Mouse (Mus musculus) midbrain, embryonic 12.5 days (tissue): ENCODE results near the gene Sp3. TPM values are rescaled to one million over a fixed set of nuclear protein-coding genes. Genes with fewer than 3 reads are reported as not detected.
"Not testable (repeated sequence)": the region's sequence is repeated elsewhere in the genome, so short reads cannot be mapped to it uniquely, and the experiment has no call there.

ENCODE experiments used
- ATAC-seq: fragments of 200-750 bp; cut with Nextera tagmentation; 2 replicates; pipeline ENCODE4 v1.8.0; 2017; ENCODE audit warnings: low read depth, moderate TSS enrichment, moderate library complexity; ENCODE audit not compliant: low FRiP score
- H3K27ac ChIP-seq: fragments of 300-500 bp; sonication (generic); replicated peaks from 2 replicates; pipeline ENCODE4 v1.5.1; 2016; ENCODE audit warnings: mild to moderate bottlenecking
- H3K27me3 ChIP-seq: fragments of 300-500 bp; sonication (generic); 2 replicates; pipeline ENCODE4 v1.6.1; 2016; ENCODE audit warnings: mild to moderate bottlenecking
- H3K36me3 ChIP-seq: fragments of 300-500 bp; sonication (generic); 2 replicates; pipeline ENCODE4 v1.6.1; 2016
- H3K4me1 ChIP-seq: fragments of 300-500 bp; sonication (generic); 2 replicates; pipeline ENCODE4 v1.6.1; 2016
- H3K4me2 ChIP-seq: fragments of 300-500 bp; sonication (generic); replicated peaks from 2 replicates; pipeline ENCODE4 v1.6.1; 2016; ENCODE audit warnings: mild to moderate bottlenecking, moderate library complexity
- H3K4me3 ChIP-seq: fragments of 300-500 bp; sonication (generic); 2 replicates; pipeline ENCODE4 v1.5.1; 2016; ENCODE audit warnings: mild to moderate bottlenecking
- H3K9ac ChIP-seq: fragments of 300-500 bp; sonication (generic); replicated peaks from 2 replicates; pipeline ENCODE4 v1.6.1; 2016; ENCODE audit warnings: mild to moderate bottlenecking, moderate library complexity
- H3K9me3 ChIP-seq: fragments of 300-500 bp; sonication (generic); 2 replicates; pipeline ENCODE4 v1.6.1; 2016; ENCODE audit warnings: mild to moderate bottlenecking
- WGBS: fragments of 180-500 bp; shearing (Covaris S2); methylation state at CpG from one replicate; pipeline ENCODE4 v1.1.7; 2016; 5-methylcytosine and 5-hydroxymethylcytosine counted together
- microRNA-seq: library from miRNA; unstranded; fragments of <30 nt; microRNA quantifications from one replicate; pipeline ENCODE4, GENCODE M21; 2017
- polyA plus RNA-seq: library from polyadenylated mRNA; unstranded; fragments of >200 nt; fragmentation: Nextera tagmentation; extraction: Ambion mirVana; gene quantifications from 2 replicates; pipeline ENCODE4 v1.2.1, GENCODE M21; 2016

Gene Sp3
- polyA plus RNA-seq, 1 experiment from 2014 or later = 70.8 TPM

DNA sequence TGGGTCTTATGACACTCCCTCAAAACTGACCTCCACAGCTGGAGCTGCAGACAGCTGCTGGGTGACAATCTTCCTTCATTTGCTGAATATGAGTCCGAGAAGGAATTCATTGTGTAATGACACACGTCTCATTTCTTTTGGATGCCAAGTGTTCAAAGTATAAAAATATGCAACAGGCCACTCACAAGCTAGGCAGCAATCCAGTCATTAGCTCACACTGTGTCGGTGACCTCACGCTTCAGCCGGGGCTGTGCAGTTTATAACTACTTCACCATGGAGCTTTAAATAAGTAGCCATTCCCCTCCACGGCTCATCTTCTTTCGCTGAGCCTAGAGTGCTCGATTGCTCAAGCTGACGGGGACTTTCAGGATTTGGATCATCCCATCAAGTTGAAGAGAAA, 68.7 kb downstream of the Sp3 start:
- Histone ChIP-seq H3K9ac (no peak overlapping the region), H3K4me1 (0 out of 2 replicates have a peak, but pooled peaks cover 3% of the 10 kb centered on the region), H3K4me3 (no peak overlapping the region), H3K27ac (no peak overlapping the region), H3K27me3 (no peaks in the 10 kb centered on the region), H3K4me2 (no peak overlapping the region), H3K9me3 (no peaks in the 10 kb centered on the region), H3K36me3 (no peaks in the 10 kb centered on the region)
- no peak for ATAC-seq
- WGBS = 93% methylated on average over 9 of the region's 9 CpGs

DNA sequence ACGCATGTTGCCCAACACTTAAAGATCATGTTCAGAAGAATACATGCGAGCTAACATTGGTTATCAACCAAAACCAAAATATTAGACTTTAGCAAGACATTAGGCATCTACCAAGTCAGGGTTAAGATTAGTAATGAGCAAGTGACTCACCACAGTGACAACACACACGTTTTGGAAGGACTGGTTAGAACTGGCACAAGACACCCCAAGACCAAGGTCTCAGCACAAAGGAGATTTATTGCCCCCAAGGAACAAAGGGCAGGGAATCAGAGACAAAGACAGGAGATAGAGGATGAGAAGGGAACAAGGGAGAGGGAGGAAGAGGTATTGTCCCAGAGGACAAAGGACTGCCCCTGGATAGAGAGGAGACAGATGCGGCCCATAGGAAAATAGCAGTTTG, 71.2 kb downstream of the Sp3 start:
- 73% methylated on average over 4 of the region's 4 CpGs for WGBS

GRCm38 (mm10) chr2:72908191-72908910, 71.9 kb downstream of the Sp3 start:
- no peak for ATAC-seq
- no peak overlapping the region for H3K4me2 ChIP-seq
- no peak overlapping the region for H3K9ac ChIP-seq
- H3K27me3 ChIP-seq = no peaks in the 10 kb centered on the region
- H3K4me1 ChIP-seq = 0 out of 2 replicates have a peak, but pooled peaks cover 3% of the 10 kb centered on the region
- no peak overlapping the region for H3K4me3 ChIP-seq
- no peak overlapping the region for H3K27ac ChIP-seq
- H3K9me3 ChIP-seq = no peaks in the 10 kb centered on the region
- H3K36me3 ChIP-seq = no peaks in the 10 kb centered on the region
- 91% methylated on average over 20 of the region's 20 CpGs for WGBS

More for the DNA sequence above, 71.2 kb downstream of the Sp3 start:
- H3K4me3 ChIP-seq = no peak overlapping the region
- ATAC-seq = no peak
- H3K27me3 ChIP-seq = no peaks in the 10 kb centered on the region
- 0 out of 2 replicates have a peak, but pooled peaks cover 3% of the 10 kb centered on the region for H3K4me1 ChIP-seq
- H3K27ac ChIP-seq = no peak overlapping the region
- no peaks in the 10 kb centered on the region for H3K9me3 ChIP-seq
- H3K4me2 ChIP-seq = no peak overlapping the region
- no peaks in the 10 kb centered on the region for H3K36me3 ChIP-seq
- no peak overlapping the region for H3K9ac ChIP-seq

DNA sequence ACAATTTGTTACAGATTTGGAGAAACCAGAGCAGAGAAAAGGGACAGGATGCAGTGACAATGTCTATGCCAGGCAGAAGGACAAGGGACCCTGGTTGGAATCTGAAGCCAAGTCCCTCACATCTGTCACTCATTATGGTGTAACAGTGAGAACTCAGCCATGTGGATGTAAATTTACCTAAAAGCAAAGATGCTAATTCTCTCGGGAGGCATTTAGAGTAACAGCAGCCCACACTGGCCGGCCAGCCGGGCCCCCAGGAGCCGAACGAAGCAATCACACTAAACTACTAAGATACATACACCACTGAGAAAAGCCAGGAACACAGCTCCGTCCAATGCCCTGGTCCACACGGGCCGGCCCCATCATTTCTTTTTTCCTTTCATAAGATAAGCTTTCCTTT, 73.5 kb downstream of the Sp3 start:
- no peaks in the 10 kb centered on the region for H3K27me3 ChIP-seq
- H3K27ac ChIP-seq = no peak overlapping the region
- no peaks in the 10 kb centered on the region for H3K36me3 ChIP-seq
- H3K4me3 ChIP-seq = no peak overlapping the region
- H3K9ac ChIP-seq = no peak overlapping the region
- 0 out of 2 replicates have a peak, but pooled peaks cover 3% of the 10 kb centered on the region for H3K4me1 ChIP-seq
- 73% methylated on average over 8 of the region's 8 CpGs for WGBS
- no peak overlapping the region for H3K4me2 ChIP-seq
- no peak for ATAC-seq
- no peaks in the 10 kb centered on the region for H3K9me3 ChIP-seq

- not testable (repeated sequence) for H3K4me1 ChIP-seq, H3K9me3 ChIP-seq, H3K36me3 ChIP-seq, H3K4me2 ChIP-seq, H3K4me3 ChIP-seq, ATAC-seq, H3K9ac ChIP-seq, H3K27me3 ChIP-seq, H3K27ac ChIP-seq
- 91% methylated on average over 15 of the region's 16 CpGs for WGBS
These were observed 77.2 kb downstream of the Sp3 start for GRCm38 (mm10) chr2:72902816-72903680.

GRCm38 (mm10) chr2:72898782-72899305, 81.4 kb downstream of the Sp3 start:
- Histone ChIP-seq H3K4me2 (no peak overlapping the region), H3K4me3 (no peak overlapping the region), H3K4me1 (no peaks in the 10 kb centered on the region), H3K9me3 (no peaks in the 10 kb centered on the region), H3K27ac (no peak overlapping the region), H3K9ac (no peak overlapping the region), H3K36me3 (no peaks in the 10 kb centered on the region), H3K27me3 (no peaks in the 10 kb centered on the region)
- no peak for ATAC-seq
- 94% methylated on average over 2 of the region's 2 CpGs for WGBS

DNA sequence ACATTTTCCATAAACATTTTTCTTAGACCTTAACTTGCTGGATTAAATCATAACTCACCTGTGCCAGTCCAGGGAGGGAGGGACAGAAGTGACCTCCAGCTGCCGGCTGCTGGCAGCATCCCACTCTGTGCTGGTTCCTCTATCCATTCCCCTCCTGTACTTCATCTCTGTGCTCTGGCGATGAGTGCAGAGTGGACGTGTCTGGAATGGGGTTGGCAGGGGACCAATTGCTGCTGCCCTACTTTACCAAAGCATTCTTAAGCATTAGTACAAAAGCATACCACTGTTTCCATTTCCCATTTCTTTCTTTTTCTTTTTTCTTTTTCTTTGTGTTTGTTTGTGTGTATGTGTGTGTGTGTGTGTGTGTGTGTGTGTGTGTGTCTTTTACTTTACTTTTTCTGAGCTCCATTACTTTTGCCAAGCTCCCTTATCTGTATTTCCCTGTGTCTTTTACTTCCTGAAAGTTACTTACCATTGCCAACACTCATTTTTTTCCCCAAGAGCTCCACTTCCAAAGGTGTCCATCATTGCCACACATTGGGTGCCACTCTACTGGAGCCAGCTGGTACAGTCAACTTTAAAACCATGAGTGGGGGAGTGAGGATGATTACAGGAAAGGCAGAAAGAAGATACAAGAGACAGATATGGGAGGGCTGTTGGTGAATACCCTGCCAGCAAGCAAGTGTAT, 82.0 kb downstream of the Sp3 start:
- ATAC-seq = no peak
- H3K4me1 ChIP-seq = no peaks in the 10 kb centered on the region
- H3K4me3 ChIP-seq = no peak overlapping the region
- no peak overlapping the region for H3K9ac ChIP-seq
- H3K27me3 ChIP-seq = no peaks in the 10 kb centered on the region
- 85% methylated on average over 3 of the region's 3 CpGs for WGBS
- no peaks in the 10 kb centered on the region for H3K9me3 ChIP-seq
- H3K27ac ChIP-seq = no peak overlapping the region
- H3K36me3 ChIP-seq = no peaks in the 10 kb centered on the region
- H3K4me2 ChIP-seq = no peak overlapping the region

DNA sequence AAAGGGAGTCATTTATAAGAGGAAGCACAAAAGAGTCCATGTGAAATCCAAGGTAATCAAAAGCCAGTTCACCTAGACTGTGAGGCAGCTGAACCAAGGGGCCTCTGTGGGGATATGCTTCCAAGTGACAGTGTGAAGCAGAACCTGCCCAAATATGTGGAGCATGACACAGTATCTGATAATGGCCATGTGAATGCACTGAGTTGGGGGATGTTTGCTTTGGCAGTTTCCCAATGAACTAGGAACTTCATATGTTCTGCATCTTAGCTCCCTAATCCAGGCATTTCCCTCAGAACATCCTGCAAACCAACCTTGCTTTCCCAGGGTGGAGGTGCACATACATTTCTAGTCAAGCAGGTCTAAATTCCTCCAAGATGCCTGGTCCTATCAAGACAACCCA, 90.4 kb downstream of the Sp3 start:
- no peak for ATAC-seq
- Histone ChIP-seq H3K9me3 (no peaks in the 10 kb centered on the region), H3K4me1 (no peaks in the 10 kb centered on the region), H3K27ac (no peak overlapping the region), H3K36me3 (no peaks in the 10 kb centered on the region), H3K27me3 (no peaks in the 10 kb centered on the region), H3K4me3 (no peak overlapping the region), H3K4me2 (no peak overlapping the region), H3K9ac (no peak overlapping the region)

Small RNAs within 50 kb of the gene (microRNA-seq; reads per million reads assigned to microRNA genes)
- gene Gm25960 = not detected

Other genes with a start within 250 kb of the Sp3 start
- not detected in 2 replicates for gene Gm11084, start 6.3 kb upstream of the Sp3 start, polyA plus RNA-seq
- gene Ola1, start 238.5 kb upstream of the Sp3 start, polyA plus RNA-seq = 81.1 and 88.0 TPM in 2 replicates